Mouse (Mus musculus) granulocyte monocyte progenitor cell, adult 5-6 weeks (primary cell): Measurements from ENCODE around the gene Tspan9. TPM values are rescaled to one million over a fixed set of nuclear protein-coding genes. Genes with fewer than 3 reads are reported as not detected.

ENCODE experiments used
- ATAC-seq: replicated peaks from 2 replicates; pipeline ENCODE4 v1.8.0; 2016; ENCODE audit warnings: mild to moderate bottlenecking, moderate TSS enrichment, inconsistent platforms; ENCODE audit not compliant: poor library complexity, severe bottlenecking
- total RNA-seq, 2 experiments: library from RNA; stranded (forward) in 1 of 2; stranded (reverse) in 1 of 2; fragments of 200-712, 200-1000 nt in 1 of 2; fragments of >200 nt in 1 of 2; fragmentation: Nextera tagmentation in 1 of 2; gene quantifications; 2 replicates each; pipeline ENCODE4 v1.2.3; 2014 to 2017

Tspan9 gene
- total RNA-seq, 2 experiments from 2014 or later = 0.62 TPM; not detected in 1

GRCm38 (mm10) chr6:127948656-127949055 lies 194.7 kb downstream of the Tspan9 start:
- ATAC-seq = no peak

GRCm38 (mm10) chr6:127945725-127946124 lies 197.7 kb downstream of the Tspan9 start:
- peak; percentile 80 for ATAC-seq

GRCm38 (mm10) chr6:127942421-127942820 lies 201.0 kb downstream of the Tspan9 start:
- no peak for ATAC-seq

GRCm38 (mm10) chr6:127935105-127935504 lies 208.3 kb downstream of the Tspan9 start:
- no peak for ATAC-seq

GRCm38 (mm10) chr6:127933841-127934240 lies 209.6 kb downstream of the Tspan9 start:
- ATAC-seq = no peak

- no peak for ATAC-seq
Observed at GRCm38 (mm10) chr6:127932697-127933096, 210.7 kb downstream of the Tspan9 start.

GRCm38 (mm10) chr6:127928682-127929081 lies 214.7 kb downstream of the Tspan9 start:
- no peak for ATAC-seq

- ATAC-seq = no peak
Observed at GRCm38 (mm10) chr6:127925915-127926314, 217.5 kb downstream of the Tspan9 start.

GRCm38 (mm10) chr6:127924750-127925149 lies 218.6 kb downstream of the Tspan9 start:
- no peak for ATAC-seq

- no peak for ATAC-seq
Observed at GRCm38 (mm10) chr6:127923296-127923695, 220.1 kb downstream of the Tspan9 start.

- ATAC-seq = no peak
Observed at GRCm38 (mm10) chr6:127921996-127922395, 221.4 kb downstream of the Tspan9 start.

GRCm38 (mm10) chr6:127920652-127921051 lies 222.7 kb downstream of the Tspan9 start:
- ATAC-seq = peak; percentile 75

- ATAC-seq = no peak
Observed at GRCm38 (mm10) chr6:127919491-127919890, 223.9 kb downstream of the Tspan9 start.

- ATAC-seq = no peak
Observed at GRCm38 (mm10) chr6:127917712-127918111, 225.7 kb downstream of the Tspan9 start.

GRCm38 (mm10) chr6:127916993-127917392 lies 226.4 kb downstream of the Tspan9 start:
- ATAC-seq = no peak

GRCm38 (mm10) chr6:127912938-127913337 lies 230.5 kb downstream of the Tspan9 start:
- no peak for ATAC-seq

GRCm38 (mm10) chr6:127911687-127912086 lies 231.7 kb downstream of the Tspan9 start:
- ATAC-seq = no peak

Other genes starting within 250 kb of the Tspan9 start
- not detected in 2 replicates for gene Tead4, start 157.2 kb upstream of the Tspan9 start, total RNA-seq (2014; fragmentation: Nextera tagmentation)
- gene Tead4, start 157.2 kb upstream of the Tspan9 start, total RNA-seq (2017) = not detected in 2 replicates
- 0.21 and 3.7 TPM in 2 replicates for gene Tulp3, start 212.3 kb upstream of the Tspan9 start, total RNA-seq (2014; fragmentation: Nextera tagmentation)
- 0.46 TPM in 1 of 2 replicates, not detected in the other for gene Tulp3, start 212.3 kb upstream of the Tspan9 start, total RNA-seq (2017)
- gene Rhno1, start 219.3 kb upstream of the Tspan9 start, total RNA-seq (2014; fragmentation: Nextera tagmentation) = 43.7 and 51.3 TPM in 2 replicates
- 33.3 and 37.4 TPM in 2 replicates for gene Rhno1, start 219.3 kb upstream of the Tspan9 start, total RNA-seq (2017)
- gene Foxm1, start 219.4 kb upstream of the Tspan9 start, total RNA-seq (2014; fragmentation: Nextera tagmentation) = 38.8 and 53.2 TPM in 2 replicates
- 12.8 and 18.2 TPM in 2 replicates for gene Foxm1, start 219.4 kb upstream of the Tspan9 start, total RNA-seq (2017)
- not detected in 2 replicates for gene Tex52, start 231.9 kb upstream of the Tspan9 start, total RNA-seq (2014; fragmentation: Nextera tagmentation)
- gene Tex52, start 231.9 kb upstream of the Tspan9 start, total RNA-seq (2017) = 0.22 TPM in 1 of 2 replicates, not detected in the other
- gene Gm44596, start 231.9 kb upstream of the Tspan9 start, total RNA-seq (2014; fragmentation: Nextera tagmentation) = not detected in 2 replicates
- gene Gm44596, start 231.9 kb upstream of the Tspan9 start, total RNA-seq (2017) = not detected in 2 replicates